Mouse (Mus musculus): ENCODE data around the gene Akp3.
A peak's percentile ranks its signal among the peaks of the same experiment; 100 is the strongest.

The Akp3 gene

GRCm38 (mm10) chr1:87154501-87155120, 29.8 kb downstream of the Akp3 start:
- no peak for DNase-seq (ENCODE audit: low spot score)

GRCm38 (mm10) chr1:87155531-87156198, 30.9 kb downstream of the Akp3 start:
- DNase-seq (ENCODE audit: low spot score), result no peak

DNA sequence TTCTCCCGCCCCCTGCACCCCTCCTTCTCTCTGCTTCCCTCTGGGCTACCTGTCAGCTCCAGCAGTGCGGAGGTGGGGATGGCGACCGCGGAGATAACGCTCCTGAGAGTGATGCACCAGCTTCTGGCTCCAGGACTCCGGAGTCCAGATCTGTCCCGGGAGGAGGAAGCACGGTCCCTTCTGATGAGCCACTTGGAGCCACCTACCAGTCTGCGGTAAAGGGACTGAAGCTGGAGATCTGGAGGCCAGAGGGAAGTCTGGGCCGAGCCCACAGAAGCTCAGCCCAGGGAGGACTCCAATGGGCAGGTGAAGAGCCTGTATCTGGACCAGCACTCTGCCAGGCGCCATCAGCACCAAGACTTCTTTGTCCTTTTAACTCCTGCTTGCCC, 31.4 kb downstream of the Akp3 start, which contains the start of gene Ecel1:
Gene Ecel1, minus strand, starts transcription at position 323 of the 389 bp plus-strand sequence.
- DNase-seq (ENCODE audit: low spot score), result no peak

DNA sequence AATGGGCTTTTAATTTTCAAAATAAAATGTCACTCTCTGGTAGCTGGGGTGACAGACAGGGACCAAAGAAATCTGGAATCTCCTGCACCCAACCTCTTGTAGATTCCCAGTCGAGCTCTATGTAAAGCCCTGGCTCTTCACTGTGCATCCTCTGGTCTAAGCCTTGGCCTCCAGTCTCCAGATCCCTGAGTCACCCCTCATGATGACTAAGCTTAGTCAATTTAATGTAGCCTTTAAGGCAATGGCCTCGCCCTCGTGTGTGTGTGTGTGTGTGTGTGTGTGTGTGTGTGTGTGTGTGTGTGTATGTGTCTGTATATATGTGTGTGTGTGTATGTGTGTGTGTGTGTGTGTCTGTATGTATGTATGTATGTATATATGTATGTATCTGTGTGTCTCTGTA, 34.6 kb downstream of the Akp3 start:
- DNase-seq (ENCODE audit: low spot score), result no peak

- no peak for DNase-seq (ENCODE audit: low spot score)
These were observed 39.5 kb downstream of the Akp3 start for GRCm38 (mm10) chr1:87164164-87164795.

- no peak for DNase-seq (ENCODE audit: low spot score)
These were observed 40.0 kb downstream of the Akp3 start for GRCm38 (mm10) chr1:87164796-87165184.

GRCm38 (mm10) chr1:87170458-87170857, 45.7 kb downstream of the Akp3 start:
- no peak for DNase-seq (ENCODE audit: low spot score)

GRCm38 (mm10) chr1:87171312-87171711, 46.5 kb downstream of the Akp3 start:
- DNase-seq (ENCODE audit: low spot score), result no peak

DNA sequence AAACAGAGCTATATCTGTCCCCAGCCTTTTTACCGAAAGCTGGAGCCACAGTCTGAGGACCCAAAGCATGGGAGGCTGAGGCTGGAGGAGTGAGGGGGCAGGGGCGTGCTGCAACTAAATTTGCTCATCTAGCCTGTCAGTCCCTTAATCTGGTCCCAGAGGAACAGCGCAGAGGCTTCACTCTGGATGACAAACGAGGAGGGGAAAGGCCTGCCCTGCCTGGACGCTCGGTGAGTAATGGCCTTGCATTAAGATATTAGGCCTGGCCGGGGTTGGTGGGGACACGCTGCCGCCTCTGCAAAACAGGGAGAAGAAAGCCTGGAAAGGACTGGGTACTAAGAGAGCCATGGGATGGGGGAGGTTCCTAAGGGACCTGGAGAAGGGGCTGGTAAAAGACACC, 47.5 kb downstream of the Akp3 start:
- DNase-seq (ENCODE audit: low spot score), result no peak

- peak; percentile 44 for DNase-seq (ENCODE audit: low spot score)
These were observed 49.5 kb downstream of the Akp3 start for GRCm38 (mm10) chr1:87174006-87174955.

DNA sequence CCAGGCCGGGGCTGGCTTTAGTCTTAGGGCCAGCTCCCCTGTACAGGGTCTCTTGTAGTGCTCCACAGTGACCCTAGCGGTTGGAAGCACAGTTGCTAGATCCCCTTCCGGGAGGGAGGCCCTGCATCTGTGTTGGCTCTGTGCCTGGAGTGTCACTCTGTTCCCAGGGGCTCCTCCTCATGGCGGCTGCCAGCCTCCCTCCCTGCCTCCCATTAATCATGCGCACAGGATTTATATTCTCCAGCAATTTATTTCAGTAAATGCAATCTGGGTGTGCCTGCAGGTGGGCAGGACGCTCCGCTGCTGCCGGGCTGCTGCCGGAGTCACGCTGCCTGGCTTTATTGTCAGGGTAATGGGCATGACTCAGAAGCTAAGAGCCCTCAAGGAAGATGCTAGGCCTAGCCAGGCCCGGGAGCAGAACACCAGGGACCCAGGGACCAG, 51.1 kb downstream of the Akp3 start:
- DNase-seq (ENCODE audit: low spot score), result peak; percentile 66
